Mouse (Mus musculus) cortical plate, adult 2 months (tissue): ENCODE results near the gene Myl6.

Experiments used
- CTCF ChIP-seq: fragments of 200-500 bp; IDR thresholded peaks from 2 replicates; pipeline ENCODE4 v1.5.1; 2011; ENCODE audit warnings: mild to moderate bottlenecking, control low read depth, low read length; ENCODE audit not compliant: insufficient read depth; ENCODE audit errors: extremely low read depth
- POLR2A ChIP-seq: fragments of 200-500 bp; IDR thresholded peaks from 2 replicates; pipeline ENCODE4 v1.6.1; 2011; ENCODE audit warnings: mild to moderate bottlenecking, low read length, control low read depth; ENCODE audit not compliant: insufficient read depth; ENCODE audit errors: extremely low read depth

- TF ChIP-seq CTCF (no peak), POLR2A (no peak)
Observed at GRCm38 (mm10) chr10:128474366-128474765, 19.6 kb downstream of the Myl6 start.
